Mouse (Mus musculus) forebrain, embryonic 11.5 days (tissue): Measurements from ENCODE around the gene Tecpr1. TPM values are rescaled to one million over a fixed set of nuclear protein-coding genes. Genes with fewer than 3 reads are reported as not detected.

ENCODE experiments used
- ATAC-seq: fragments of 200-750 bp; cut with Nextera tagmentation; replicated peaks from 2 replicates; pipeline ENCODE4 v1.8.0; 2017; ENCODE audit warnings: moderate TSS enrichment; ENCODE audit not compliant: low FRiP score
- DNase-seq: peaks from one replicate; pipeline ENCODE4 v3.0.0-alpha.2; 2017; ENCODE audit warnings: low spot score
- H3K27ac ChIP-seq: fragments of 300-500 bp; sonication (generic); 2 replicates; pipeline ENCODE4 v1.5.1; 2014; ENCODE audit warnings: low read depth, low read length
- H3K27me3 ChIP-seq: fragments of 300-500 bp; sonication (generic); 2 replicates; pipeline ENCODE4 v1.6.1; 2014; ENCODE audit warnings: mild to moderate bottlenecking, low read length, mixed read lengths; ENCODE audit not compliant: control insufficient read depth, insufficient read depth
- H3K36me3 ChIP-seq: fragments of 300-500 bp; sonication (generic); 2 replicates; pipeline ENCODE4 v1.6.1; 2014; ENCODE audit warnings: mild to moderate bottlenecking, low read length, moderate library complexity, mixed read lengths; ENCODE audit not compliant: control insufficient read depth, insufficient read depth
- H3K4me1 ChIP-seq: fragments of 300-500 bp; sonication (generic); replicated peaks from 2 replicates; pipeline ENCODE4 v1.6.1; 2014; ENCODE audit warnings: low read length, mixed read lengths; ENCODE audit not compliant: control insufficient read depth, insufficient read depth
- H3K4me2 ChIP-seq: fragments of 300-500 bp; sonication (generic); 2 replicates; pipeline ENCODE4 v1.6.1; 2014; ENCODE audit warnings: low read depth, mild to moderate bottlenecking, low read length, moderate library complexity, mixed read lengths; ENCODE audit not compliant: severe bottlenecking
- H3K4me3 ChIP-seq: fragments of 300-500 bp; sonication (generic); 2 replicates; pipeline ENCODE4 v1.5.1; 2014; ENCODE audit warnings: low read depth, low read length
- H3K9ac ChIP-seq: fragments of 300-500 bp; sonication (generic); 2 replicates; pipeline ENCODE4 v1.6.1; 2014; ENCODE audit warnings: low read length
- H3K9me3 ChIP-seq: fragments of 300-500 bp; sonication (generic); 2 replicates; pipeline ENCODE4 v1.6.1; 2016; ENCODE audit warnings: low read length, mixed read lengths; ENCODE audit not compliant: control insufficient read depth
- WGBS: fragments of 180-500 bp; shearing (Covaris S2); extraction: QIAGEN DNeasy Blood & Tissue Kit; methylation state at CpG from one replicate; pipeline ENCODE4 v1.1.7; 2014; 5-methylcytosine and 5-hydroxymethylcytosine counted together
- polyA plus RNA-seq: library from polyadenylated mRNA; unstranded; fragments of >200 nt; fragmentation: Nextera tagmentation; extraction: Ambion mirVana; gene quantifications from 2 replicates; pipeline ENCODE4 v1.2.1, GENCODE M21; 2014

The Tecpr1 gene
- polyA plus RNA-seq, 1 experiment from 2014 or later = 20.1 TPM

GRCm38 (mm10) chr5:144230216-144230615 lies 6.8 kb upstream of the Tecpr1 start:
- Histone ChIP-seq H3K4me3 (no peak overlapping the region), H3K27ac (no peak overlapping the region), H3K9ac (no peak overlapping the region), H3K4me1 (no peaks in the 10 kb centered on the region), H3K36me3 (no peaks in the 10 kb centered on the region), H3K9me3 (no peaks in the 10 kb centered on the region), H3K4me2 (no peak overlapping the region), H3K27me3 (no peaks in the 10 kb centered on the region)
- no peak for DNase-seq
- WGBS = 88% methylated on average over 7 of the region's 7 CpGs
- ATAC-seq = no peak

- no peak overlapping the region for H3K4me2 ChIP-seq
- no peaks in the 10 kb centered on the region for H3K36me3 ChIP-seq
- H3K4me1 ChIP-seq = peaks cover 5% of the 10 kb centered on the region; the same call in 1 of the 2 replicates
- DNase-seq (no peak), ATAC-seq (no peak)
- no peak overlapping the region for H3K27ac ChIP-seq
- H3K27me3 ChIP-seq = no peaks in the 10 kb centered on the region
- no peak overlapping the region for H3K9ac ChIP-seq
- no peaks in the 10 kb centered on the region for H3K9me3 ChIP-seq
- no peak overlapping the region for H3K4me3 ChIP-seq
- WGBS = 34% methylated on average over 11 of the region's 11 CpGs
Measured at GRCm38 (mm10) chr5:144226220-144226619, 2.8 kb upstream of the Tecpr1 start.

GRCm38 (mm10) chr5:144223899-144224816 lies 743 bp upstream of the Tecpr1 start:
- WGBS = 26% methylated on average over 18 of the region's 18 CpGs
- Histone ChIP-seq H3K4me3 (peak overlapping the region; percentile 68), H3K9me3 (no peaks in the 10 kb centered on the region), H3K36me3 (no peaks in the 10 kb centered on the region), H3K9ac (peak overlapping the region; percentile 74), H3K4me2 (peak overlapping the region; percentile 81), H3K27me3 (no peaks in the 10 kb centered on the region), H3K27ac (peak overlapping the region; percentile 50; the same call in 1 of the 2 replicates), H3K4me1 (peaks cover 5% of the 10 kb centered on the region; the same call in 1 of the 2 replicates)
- ATAC-seq = peak; percentile 47; the same call in 1 of the 2 replicates
- no peak for DNase-seq

GRCm38 (mm10) chr5:144222811-144223502 lies 458 bp downstream of the Tecpr1 start:
- Histone ChIP-seq H3K4me1 (peaks cover 5% of the 10 kb centered on the region; the same call in 1 of the 2 replicates), H3K9me3 (no peaks in the 10 kb centered on the region), H3K36me3 (no peaks in the 10 kb centered on the region), H3K4me3 (peak overlapping the region; percentile 68), H3K27me3 (no peaks in the 10 kb centered on the region), H3K9ac (peak overlapping the region; percentile 74), H3K4me2 (peak overlapping the region; percentile 81), H3K27ac (no peak overlapping the region)
- DNase-seq (no peak), ATAC-seq (peak; percentile 72; the same call in 1 of the 2 replicates)
- WGBS = 5% methylated on average over 24 of the region's 25 CpGs

- no peak overlapping the region for H3K9ac ChIP-seq
- no peak overlapping the region for H3K4me3 ChIP-seq
- ATAC-seq (no peak), DNase-seq (no peak)
- no peaks in the 10 kb centered on the region for H3K27me3 ChIP-seq
- 76% methylated on average over 4 of the region's 4 CpGs for WGBS
- H3K27ac ChIP-seq = no peak overlapping the region
- no peaks in the 10 kb centered on the region for H3K36me3 ChIP-seq
- H3K9me3 ChIP-seq = no peaks in the 10 kb centered on the region
- H3K4me2 ChIP-seq = no peak overlapping the region
- H3K4me1 ChIP-seq = peaks cover 5% of the 10 kb centered on the region; the same call in 1 of the 2 replicates
Measured at GRCm38 (mm10) chr5:144221305-144221704, 2.1 kb downstream of the Tecpr1 start.

GRCm38 (mm10) chr5:144219936-144220335 lies 3.5 kb downstream of the Tecpr1 start:
- no peak overlapping the region for H3K4me3 ChIP-seq
- H3K4me2 ChIP-seq = no peak overlapping the region
- H3K4me1 ChIP-seq = peaks cover 5% of the 10 kb centered on the region; the same call in 1 of the 2 replicates
- DNase-seq (no peak), ATAC-seq (no peak)
- no peak overlapping the region for H3K9ac ChIP-seq
- H3K9me3 ChIP-seq = no peaks in the 10 kb centered on the region
- H3K36me3 ChIP-seq = no peaks in the 10 kb centered on the region
- no peaks in the 10 kb centered on the region for H3K27me3 ChIP-seq
- WGBS = 87% methylated on average over 5 of the region's 5 CpGs
- no peak overlapping the region for H3K27ac ChIP-seq

- Histone ChIP-seq H3K4me3 (no peak overlapping the region), H3K4me2 (no peak overlapping the region), H3K27me3 (no peaks in the 10 kb centered on the region), H3K9me3 (no peaks in the 10 kb centered on the region), H3K4me1 (peaks cover 5% of the 10 kb centered on the region; the same call in 1 of the 2 replicates), H3K27ac (no peak overlapping the region), H3K9ac (no peak overlapping the region), H3K36me3 (no peaks in the 10 kb centered on the region)
- WGBS = 69% methylated on average over 12 of the region's 12 CpGs
- no peak for DNase-seq
- no peak for ATAC-seq
Measured at GRCm38 (mm10) chr5:144219306-144219705, 4.1 kb downstream of the Tecpr1 start.

- H3K9me3 ChIP-seq = no peaks in the 10 kb centered on the region
- no peak overlapping the region for H3K9ac ChIP-seq
- no peak for DNase-seq
- H3K4me3 ChIP-seq = no peak overlapping the region
- peaks cover 2% of the 10 kb centered on the region; the same call in 1 of the 2 replicates for H3K4me1 ChIP-seq
- H3K36me3 ChIP-seq = no peaks in the 10 kb centered on the region; the same call in 1 of the 2 replicates
- H3K4me2 ChIP-seq = no peak overlapping the region
- no peak for ATAC-seq
- WGBS = 88% methylated on average over 7 of the region's 7 CpGs
- H3K27ac ChIP-seq = no peak overlapping the region
- no peaks in the 10 kb centered on the region for H3K27me3 ChIP-seq
Measured at GRCm38 (mm10) chr5:144218061-144218460, 5.4 kb downstream of the Tecpr1 start.
